Mouse (Mus musculus) ES-E14 (cell line): ENCODE measurements around the gene Dok5.

ENCODE experiments used
- CHD2 ChIP-seq: IDR thresholded peaks from 2 replicates; pipeline ENCODE4 v1.6.1; 2014; ENCODE audit warnings: mild to moderate bottlenecking, low read depth, low read length, inconsistent platforms
- HCFC1 ChIP-seq: IDR thresholded peaks from 2 replicates; pipeline ENCODE4 v1.6.1; 2012; ENCODE audit warnings: low read length, inconsistent platforms, borderline replicate concordance; ENCODE audit not compliant: insufficient read depth
- MAFK ChIP-seq: IDR thresholded peaks from 2 replicates; pipeline ENCODE4 v1.6.1; 2014; ENCODE audit warnings: mild to moderate bottlenecking, low read depth, low read length, inconsistent platforms; ENCODE audit not compliant: insufficient read depth
- ZC3H11A ChIP-seq: IDR thresholded peaks from 2 replicates; pipeline ENCODE4 v1.6.1; 2012; ENCODE audit warnings: low read depth, mild to moderate bottlenecking, inconsistent platforms, low read length, borderline replicate concordance
- ZNF384 ChIP-seq: IDR thresholded peaks from 2 replicates; pipeline ENCODE4 v1.6.1; 2012; ENCODE audit warnings: low read depth, low read length, inconsistent platforms

GRCm38 (mm10) chr2:170845511-170845910 lies 113.9 kb downstream of the Dok5 start:
- no peak for TF ChIP-seq CHD2
- no peak for TF ChIP-seq MAFK
- TF ChIP-seq ZC3H11A = no peak
- TF ChIP-seq ZNF384 = no peak
- TF ChIP-seq HCFC1 = no peak
